In genomic region chr7:44435796-44436195, GRCm38 (mm10) we compare ENCODE assay signal across 20 mouse cellular contexts. TPM values are rescaled to one million over a fixed set of nuclear protein-coding genes. Genes with fewer than 3 reads are reported as not detected.
DNase-seq lines count a peak whose midpoint lies in the region; ATAC-seq lines count a peak whose summit lies in the region.
"Had no signal": no experiment of that assay in that cellular context is flagged by ENCODE, and none has a peak within 500 bp of the region (broad histone marks: within the 10 kb centered on the region; RNA-seq: fewer than 3 reads in every experiment).

No protein-coding gene starts in this region.

- no peak overlapping the region for H3K4me3 ChIP-seq in hindbrain, embryonic 13.5 days
- no peak overlapping the region for H3K4me3 ChIP-seq in hindbrain, embryonic 10.5 days
- H3K4me3 ChIP-seq in forebrain, embryonic 16.5 days (replicated peaks; ENCODE audit: low read length) = no peak overlapping the region
- H3K4me3 ChIP-seq: embryonic facial prominence, embryonic 10.5 days; forebrain, embryonic 13.5 days; heart, embryonic 10.5 days; intestine, embryonic 15.5 days; kidney, embryonic 15.5 days had no signal

- H3K4me1 ChIP-seq in hindbrain, embryonic 13.5 days (replicated peaks) = peaks cover 58% of the 10 kb centered on the region
- peaks cover 46% of the 10 kb centered on the region for H3K4me1 ChIP-seq in hindbrain, embryonic 10.5 days (replicated peaks)
- peaks cover 28% of the 10 kb centered on the region for H3K4me1 ChIP-seq in forebrain, embryonic 16.5 days (replicated peaks; ENCODE audit: control insufficient read depth, insufficient read depth, low read length)
- H3K4me1 ChIP-seq: heart, embryonic 10.5 days; intestine, embryonic 15.5 days; kidney, embryonic 15.5 days had no signal

- 67% methylated on average over 5 of the region's 5 CpGs for WGBS in hindbrain, embryonic 13.5 days
- WGBS in hindbrain, embryonic 10.5 days = 77% methylated on average over 5 of the region's 5 CpGs
- 67% methylated on average over 5 of the region's 5 CpGs for WGBS in forebrain, embryonic 16.5 days

- 0 out of 2 replicates have a peak overlapping the region, but pooled peaks have one; percentile 31 for H3K9ac ChIP-seq in hindbrain, embryonic 13.5 days
- no peak overlapping the region for H3K9ac ChIP-seq in forebrain, embryonic 16.5 days (replicated peaks; ENCODE audit: low read depth, low read length)
- H3K9ac ChIP-seq: forebrain, embryonic 13.5 days; hindbrain, embryonic 14.5 days; intestine, embryonic 15.5 days; kidney, embryonic 15.5 days had no signal

- H3K36me3 ChIP-seq in hindbrain, embryonic 13.5 days = peaks cover 10% of the 10 kb centered on the region
- peaks cover 16% of the 10 kb centered on the region; the same call in 1 of the 2 replicates for H3K36me3 ChIP-seq in hindbrain, embryonic 10.5 days
- no peaks in the 10 kb centered on the region for H3K36me3 ChIP-seq in forebrain, embryonic 16.5 days (ENCODE audit: control insufficient read depth, insufficient read depth)
- H3K36me3 ChIP-seq: embryonic facial prominence, embryonic 10.5 days; heart, embryonic 10.5 days; intestine, embryonic 15.5 days; kidney, embryonic 15.5 days had no signal

- H3K9me3 ChIP-seq in hindbrain, embryonic 13.5 days = no peaks in the 10 kb centered on the region
- no peaks in the 10 kb centered on the region for H3K9me3 ChIP-seq in hindbrain, embryonic 10.5 days
- no peaks in the 10 kb centered on the region for H3K9me3 ChIP-seq in forebrain, embryonic 16.5 days (ENCODE audit: control insufficient read depth, low read length)
- H3K9me3 ChIP-seq: embryonic facial prominence, embryonic 10.5 days; forebrain, embryonic 13.5 days; heart, embryonic 10.5 days; intestine, embryonic 15.5 days; kidney, embryonic 15.5 days had no signal

- H3K27me3 ChIP-seq in hindbrain, embryonic 13.5 days = no peaks in the 10 kb centered on the region
- H3K27me3 ChIP-seq in hindbrain, embryonic 10.5 days (ENCODE audit: insufficient read depth, poor library complexity, severe bottlenecking) = peaks cover 58% of the 10 kb centered on the region
- no peaks in the 10 kb centered on the region for H3K27me3 ChIP-seq in forebrain, embryonic 16.5 days (replicated peaks; ENCODE audit: control insufficient read depth, insufficient read depth, low read length)
- H3K27me3 ChIP-seq: forebrain, embryonic 13.5 days had no signal

- ATAC-seq in hindbrain, embryonic 13.5 days (ENCODE audit: low FRiP score) = no peak
- ATAC-seq in activated CD4-positive, CD25-positive, alpha-beta regulatory T cell, adult 4 months = no peak
- no peak for ATAC-seq in forebrain, embryonic 16.5 days
- ATAC-seq: forebrain, embryonic 13.5 days; intestine, embryonic 15.5 days had no signal

- no peak overlapping the region for H3K27ac ChIP-seq in hindbrain, embryonic 13.5 days
- no peak overlapping the region for H3K27ac ChIP-seq in hindbrain, embryonic 10.5 days
- H3K27ac ChIP-seq in forebrain, embryonic 16.5 days (ENCODE audit: low read length) = no peak overlapping the region
- H3K27ac ChIP-seq: embryonic facial prominence, embryonic 10.5 days; forebrain, embryonic 13.5 days; heart, embryonic 10.5 days; hindbrain, embryonic 14.5 days; intestine, embryonic 15.5 days; kidney, embryonic 15.5 days had no signal

- DNase-seq in hindbrain, embryonic 10.5 days (ENCODE audit: low spot score) = no peak
- peak; percentile 67 to 70 for DNase-seq in cerebellum, adult 18-20 months
- peak; percentile 82 for DNase-seq in cerebellum, adult 9-11 months
- DNase-seq in adrenal gland, postnatal 36 days = no peak
- DNase-seq: adrenal gland, adult 8-10 months; gastrocnemius, postnatal 36 days; heart, adult 18-20 months; heart, postnatal 10 days; heart, postnatal 4 days had no signal

- H3K4me2 ChIP-seq in hindbrain, embryonic 13.5 days = no peak overlapping the region
- H3K4me2 ChIP-seq in forebrain, embryonic 16.5 days (ENCODE audit: low read length) = no peak overlapping the region
- H3K4me2 ChIP-seq: forebrain, embryonic 13.5 days; hindbrain, embryonic 14.5 days; intestine, embryonic 15.5 days; kidney, embryonic 15.5 days had no signal

RNA-seq across cellular contexts. Expression of gene Lrrc4b, which starts 7.0 kb away (rescaled TPM):
- polyA plus RNA-seq in hindbrain, embryonic 13.5 days (2015; fragmentation: Nextera tagmentation; extraction: Ambion mirVana) = 14.6 and 15.6 TPM in 2 replicates
- polyA plus RNA-seq in hindbrain, embryonic 10.5 days (2016; fragmentation: Nextera tagmentation; extraction: Ambion mirVana) = 1.7 and 4.4 TPM in 2 replicates
- polyA plus RNA-seq in activated CD4-positive, CD25-positive, alpha-beta regulatory T cell, adult 4 months (2017; shearing (Covaris generic)) = not detected
- 1 to 10 TPM; 3.9 to 4.9 TPM for total RNA-seq in adrenal gland, postnatal 36 days (2021)
- 10.6 and 12.6 TPM in 2 replicates for polyA plus RNA-seq in forebrain, embryonic 16.5 days (2015; fragmentation: Nextera tagmentation; extraction: Ambion mirVana)

RNA-seq across cellular contexts. Expression of gene Aspdh, which starts 29.4 kb away (rescaled TPM):
- polyA plus RNA-seq in hindbrain, embryonic 13.5 days (2015; fragmentation: Nextera tagmentation; extraction: Ambion mirVana) = 5.6 and 6.5 TPM in 2 replicates
- polyA plus RNA-seq in hindbrain, embryonic 10.5 days (2016; fragmentation: Nextera tagmentation; extraction: Ambion mirVana) = 0.78 and 1.8 TPM in 2 replicates
- polyA plus RNA-seq in activated CD4-positive, CD25-positive, alpha-beta regulatory T cell, adult 4 months (2017; shearing (Covaris generic)) = not detected
- under 1 TPM in 1 of 2 experiments, not detected in 1; 0.63 TPM for total RNA-seq in adrenal gland, postnatal 36 days (2021)
- 2.6 and 3.7 TPM in 2 replicates for polyA plus RNA-seq in forebrain, embryonic 16.5 days (2015; fragmentation: Nextera tagmentation; extraction: Ambion mirVana)
- total RNA-seq: CH12.LX; gastrocnemius, postnatal 36 days had no signal
- polyA plus RNA-seq: embryonic facial prominence, embryonic 10.5 days had no signal

RNA-seq across cellular contexts. Expression of gene Josd2, which starts 32.0 kb away (rescaled TPM):
- 45.8 and 46.2 TPM in 2 replicates for polyA plus RNA-seq in hindbrain, embryonic 13.5 days (2015; fragmentation: Nextera tagmentation; extraction: Ambion mirVana)
- polyA plus RNA-seq in hindbrain, embryonic 10.5 days (2016; fragmentation: Nextera tagmentation; extraction: Ambion mirVana) = 86.2 and 89.2 TPM in 2 replicates
- 10 to 100 TPM; 39.9 to 67.9 TPM for polyA plus RNA-seq in activated CD4-positive, CD25-positive, alpha-beta regulatory T cell, adult 4 months (2017; shearing (Covaris generic))
- 10 to 100 TPM; 53.9 to 61.0 TPM for total RNA-seq in adrenal gland, postnatal 36 days (2021)
- 51.4 and 61.8 TPM in 2 replicates for polyA plus RNA-seq in forebrain, embryonic 16.5 days (2015; fragmentation: Nextera tagmentation; extraction: Ambion mirVana)

RNA-seq across cellular contexts. Expression of gene 1700008O03Rik, which starts 50.2 kb away (rescaled TPM):
- 1.8 and 2.4 TPM in 2 replicates for polyA plus RNA-seq in hindbrain, embryonic 13.5 days (2015; fragmentation: Nextera tagmentation; extraction: Ambion mirVana)
- polyA plus RNA-seq in hindbrain, embryonic 10.5 days (2016; fragmentation: Nextera tagmentation; extraction: Ambion mirVana) = 2.1 and 2.7 TPM in 2 replicates
- under 1 TPM; 0.59 to 0.66 TPM for polyA plus RNA-seq in activated CD4-positive, CD25-positive, alpha-beta regulatory T cell, adult 4 months (2017; shearing (Covaris generic))
- total RNA-seq in adrenal gland, postnatal 36 days (2021) = under 1 TPM; 0.63 to 0.99 TPM
- 0.86 and 2.3 TPM in 2 replicates for polyA plus RNA-seq in forebrain, embryonic 16.5 days (2015; fragmentation: Nextera tagmentation; extraction: Ambion mirVana)
- total RNA-seq: gastrocnemius, adult 8-10 months; gastrocnemius, postnatal 36 days; heart, postnatal 4 days had no signal

RNA-seq across cellular contexts. Expression of gene Syt3, which starts 51.9 kb away (rescaled TPM):
- 26.1 and 27.7 TPM in 2 replicates for polyA plus RNA-seq in hindbrain, embryonic 13.5 days (2015; fragmentation: Nextera tagmentation; extraction: Ambion mirVana)
- 2.7 and 3.0 TPM in 2 replicates for polyA plus RNA-seq in hindbrain, embryonic 10.5 days (2016; fragmentation: Nextera tagmentation; extraction: Ambion mirVana)
- polyA plus RNA-seq in activated CD4-positive, CD25-positive, alpha-beta regulatory T cell, adult 4 months (2017; shearing (Covaris generic)) = not detected
- total RNA-seq in adrenal gland, postnatal 36 days (2021) = 1 to 10 TPM; 3.0 to 4.7 TPM
- 27.2 and 37.2 TPM in 2 replicates for polyA plus RNA-seq in forebrain, embryonic 16.5 days (2015; fragmentation: Nextera tagmentation; extraction: Ambion mirVana)

Comparison
In these comparisons a context has a peak if more than half of its experiments do, and no peak if none do; other contexts are left out.
1. DNase-seq: peak in cerebellum, adult 18-20 months (2 of 2) and cerebellum, adult 9-11 months (single experiment); none in hindbrain, embryonic 10.5 days (single experiment) and adrenal gland, postnatal 36 days (0 of 2).